Mouse (Mus musculus): ENCODE data around the gene Adora3.

Adora3 gene

GRCm38 (mm10) chr3:105870558-105870957 is at the start of gene Adora3, which contains the start of gene Tmigd3:
Gene Adora3 (plus strand): TSS chr3:105870858.
Gene Tmigd3 (plus strand): TSS chr3:105870903.
- DNase-seq (ENCODE audit: low spot score), result no peak

GRCm38 (mm10) chr3:105821504-105821903 is 49.2 kb upstream of the Adora3 start:
- no peak for DNase-seq (ENCODE audit: low spot score)

GRCm38 (mm10) chr3:105823609-105824008 is 47.0 kb upstream of the Adora3 start:
- no peak for DNase-seq (ENCODE audit: low spot score)

- DNase-seq (ENCODE audit: low spot score), result peak; percentile 20
These were observed 46.6 kb upstream of the Adora3 start for GRCm38 (mm10) chr3:105824103-105824502.

GRCm38 (mm10) chr3:105824704-105825103 is 46.0 kb upstream of the Adora3 start:
- no peak for DNase-seq (ENCODE audit: low spot score)

GRCm38 (mm10) chr3:105825501-105826161 is 45.0 kb upstream of the Adora3 start:
- no peak for DNase-seq (ENCODE audit: low spot score)

- DNase-seq (ENCODE audit: low spot score), result no peak
These were observed 39.1 kb upstream of the Adora3 start for GRCm38 (mm10) chr3:105831584-105831983.

GRCm38 (mm10) chr3:105835875-105836274 is 34.8 kb upstream of the Adora3 start:
- no peak for DNase-seq (ENCODE audit: low spot score)

- no peak for DNase-seq (ENCODE audit: low spot score)
These were observed 33.8 kb upstream of the Adora3 start for GRCm38 (mm10) chr3:105836883-105837282.

GRCm38 (mm10) chr3:105838655-105839054 is 32.0 kb upstream of the Adora3 start:
- DNase-seq (ENCODE audit: low spot score), result no peak

GRCm38 (mm10) chr3:105839836-105840235 is 30.8 kb upstream of the Adora3 start:
- no peak for DNase-seq (ENCODE audit: low spot score)

GRCm38 (mm10) chr3:105846294-105847069 is 24.2 kb upstream of the Adora3 start:
- no peak for DNase-seq (ENCODE audit: low spot score)

- DNase-seq (ENCODE audit: low spot score), result peak; percentile 74
These were observed 16.9 kb upstream of the Adora3 start for GRCm38 (mm10) chr3:105853781-105854180.

- DNase-seq (ENCODE audit: low spot score), result no peak
These were observed 15.9 kb upstream of the Adora3 start for GRCm38 (mm10) chr3:105854786-105855185.

GRCm38 (mm10) chr3:105857513-105857912 is 13.1 kb upstream of the Adora3 start:
- DNase-seq (ENCODE audit: low spot score), result no peak

- DNase-seq (ENCODE audit: low spot score), result peak; percentile 13
These were observed 8.8 kb upstream of the Adora3 start for GRCm38 (mm10) chr3:105861747-105862366.

GRCm38 (mm10) chr3:105864123-105864522 is 6.5 kb upstream of the Adora3 start:
- DNase-seq (ENCODE audit: low spot score), result no peak

- no peak for DNase-seq (ENCODE audit: low spot score)
These were observed 5.5 kb upstream of the Adora3 start for GRCm38 (mm10) chr3:105865122-105865521.

GRCm38 (mm10) chr3:105868135-105868534 is 2.5 kb upstream of the Adora3 start:
- DNase-seq (ENCODE audit: low spot score), result no peak

GRCm38 (mm10) chr3:105872034-105872433 is 1.4 kb downstream of the Adora3 start:
- DNase-seq (ENCODE audit: low spot score), result no peak

- DNase-seq (ENCODE audit: low spot score), result no peak
These were observed 1.9 kb downstream of the Adora3 start for GRCm38 (mm10) chr3:105872579-105872978.

- no peak for DNase-seq (ENCODE audit: low spot score)
These were observed 3.1 kb downstream of the Adora3 start for GRCm38 (mm10) chr3:105873451-105874445.
